Mouse (Mus musculus): Measurements from ENCODE around the gene Fndc5. TPM values are rescaled to one million over a fixed set of nuclear protein-coding genes. Genes with fewer than 3 reads are reported as not detected.

Fndc5 gene
- 10 to 100 TPM; 75.5 to 84.2 TPM for total RNA-seq (2021)
- long read RNA-seq, transcript Fndc5-201 (6 exons, 2,763 nt) = major isoform, 60 of 116 reads
- long read RNA-seq, partial matches to known transcripts = 49 of 116 reads
- long read RNA-seq, other reads (novel, unspliced or antisense) = 7 of 116 reads

GRCm38 (mm10) chr4:129136579-129137391, at the start of gene Fndc5:
TSS of gene Fndc5 (plus strand) at chr4:129136999.
- no peak for DNase-seq (ENCODE audit: low spot score in 2 of 2)

DNA sequence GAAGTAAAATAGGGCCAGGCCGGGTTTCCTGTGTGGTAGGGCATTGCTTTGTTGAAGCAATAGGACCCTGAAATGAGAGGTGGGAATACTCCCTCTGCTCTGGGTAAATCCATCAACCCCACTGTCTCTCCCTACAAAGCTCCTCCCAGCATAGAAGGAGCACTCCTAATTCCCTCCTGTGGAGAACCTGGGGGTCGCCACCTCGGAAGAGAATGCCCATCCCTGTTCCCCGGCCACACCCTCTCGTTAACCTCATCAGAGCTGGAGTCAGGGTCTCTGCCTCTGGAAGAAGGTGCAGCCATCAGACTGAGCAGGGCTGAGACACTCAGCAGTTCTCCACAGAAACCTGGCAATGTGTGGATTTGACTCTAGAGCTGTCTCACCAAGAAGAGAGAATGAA, 48.9 kb upstream of the Fndc5 start:
- DNase-seq (ENCODE audit: low spot score in 2 of 2) = no peak

- no peak for DNase-seq (ENCODE audit: low spot score in 2 of 2)
Observed at GRCm38 (mm10) chr4:129095276-129095675, 41.5 kb upstream of the Fndc5 start.

- DNase-seq (ENCODE audit: low spot score in 2 of 2) = no peak
Observed at GRCm38 (mm10) chr4:129097006-129097405, 39.8 kb upstream of the Fndc5 start.

GRCm38 (mm10) chr4:129102133-129102829, 34.5 kb upstream of the Fndc5 start:
- DNase-seq (ENCODE audit: low spot score in 2 of 2) = no peak

DNA sequence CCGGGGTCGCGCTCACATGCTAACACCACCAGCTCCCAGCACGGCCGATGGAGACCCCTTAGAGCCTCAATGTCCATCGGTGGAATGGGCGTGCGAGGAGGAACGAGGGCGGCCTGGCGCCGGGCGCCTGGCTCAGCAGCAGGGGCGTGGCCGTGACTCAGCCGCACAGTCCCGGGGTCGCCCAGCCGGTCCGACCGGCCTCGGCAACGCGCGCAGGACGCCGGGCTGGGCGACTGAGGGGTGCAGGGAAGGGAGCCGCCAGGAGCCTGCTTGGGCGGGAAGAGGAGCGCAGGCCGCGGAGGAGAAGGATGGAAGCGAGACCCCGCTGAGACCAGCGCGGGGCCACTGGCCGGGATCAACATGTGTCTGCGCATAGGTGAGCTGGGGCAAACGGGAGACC, 31.4 kb upstream of the Fndc5 start, which contains the start of gene Tmem54:
Gene Tmem54 (plus strand): TSS at position 193 of the 400 bp plus-strand sequence.
- no peak for DNase-seq (ENCODE audit: low spot score in 2 of 2)

DNA sequence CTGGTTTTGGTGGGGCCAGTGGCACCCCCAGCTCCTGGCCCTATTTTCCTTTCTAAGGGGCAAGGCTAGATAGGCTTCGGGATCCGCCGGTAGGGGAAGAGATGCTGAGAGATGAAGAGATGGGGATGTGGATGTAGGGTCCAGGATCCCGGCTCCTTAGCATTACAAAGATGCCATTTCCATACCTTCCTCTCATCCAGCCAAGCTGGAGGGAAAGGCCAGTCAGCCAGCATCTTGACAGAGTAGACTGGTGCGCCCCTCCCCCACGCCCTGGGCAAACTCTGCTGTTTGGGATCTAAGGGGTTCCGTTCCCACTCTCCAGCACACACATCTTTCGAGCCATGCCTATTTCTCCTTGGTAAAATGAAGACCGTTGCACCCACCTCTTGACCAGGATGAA, 30.7 kb upstream of the Fndc5 start:
- no peak for DNase-seq (ENCODE audit: low spot score in 2 of 2)

GRCm38 (mm10) chr4:129107348-129107899, 29.4 kb upstream of the Fndc5 start:
- DNase-seq (ENCODE audit: low spot score in 2 of 2) = no peak

DNA sequence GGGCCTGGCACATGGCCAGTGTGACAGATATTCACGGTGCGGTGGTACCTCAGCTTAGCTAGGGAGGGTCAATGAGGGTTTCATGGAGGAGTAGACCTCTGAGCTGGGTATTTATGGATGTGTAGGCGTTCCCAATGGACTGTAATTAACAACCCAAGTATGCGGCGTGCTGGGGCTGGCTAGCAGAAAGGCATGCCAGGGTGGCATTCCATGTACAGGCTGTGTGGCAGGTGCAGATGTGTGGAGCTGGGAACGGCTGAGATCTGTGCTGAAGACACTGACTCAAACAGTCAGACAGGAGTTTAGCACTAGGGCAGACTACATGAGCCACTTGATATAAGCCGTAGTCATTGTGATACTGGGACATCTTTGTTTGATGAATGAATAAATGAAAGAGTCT, 28.2 kb upstream of the Fndc5 start:
- DNase-seq (ENCODE audit: low spot score in 2 of 2) = no peak

DNA sequence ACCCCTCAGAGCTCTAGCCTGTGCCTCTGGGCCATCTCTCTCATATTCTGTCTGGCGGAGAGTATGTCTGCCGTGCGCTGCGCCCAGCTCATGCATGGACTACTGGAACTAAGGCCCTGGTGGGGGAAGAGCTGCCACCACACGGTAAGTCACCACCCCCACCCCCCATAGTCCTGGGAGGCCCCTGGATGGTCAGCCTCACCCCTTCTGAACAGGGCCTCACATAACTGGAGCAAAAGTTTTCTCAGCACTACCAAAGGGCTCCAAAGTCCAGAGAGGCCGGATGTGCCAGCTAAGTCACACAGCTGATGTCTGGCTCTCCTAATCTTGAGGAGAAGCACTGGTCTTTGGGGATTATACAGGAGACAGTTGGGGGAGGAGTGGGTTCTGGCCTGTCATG, 26.0 kb upstream of the Fndc5 start:
- DNase-seq (ENCODE audit: low spot score in 2 of 2) = no peak

DNA sequence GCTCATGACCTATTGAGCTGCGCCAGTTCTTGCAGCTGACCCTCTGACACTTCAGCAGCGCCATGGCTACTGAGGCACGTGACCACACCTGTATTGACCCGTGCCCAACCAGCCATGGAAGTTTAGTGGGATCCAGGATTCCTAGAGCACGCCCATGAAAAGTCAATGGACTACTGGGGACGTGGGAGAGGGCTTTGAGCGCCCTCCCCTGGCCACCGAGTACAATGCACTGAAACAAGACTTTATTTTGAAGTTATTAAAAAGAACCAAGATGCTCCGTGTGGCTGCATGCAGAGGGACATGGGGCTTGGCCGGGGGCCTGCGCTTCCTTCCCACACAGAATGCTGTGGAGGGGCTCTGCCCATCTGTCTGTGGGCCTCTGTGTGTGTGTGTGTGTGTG, 25.4 kb upstream of the Fndc5 start:
- peak in 1 of 2 experiments; percentile 61 for DNase-seq (ENCODE audit: low spot score in 2 of 2)

DNA sequence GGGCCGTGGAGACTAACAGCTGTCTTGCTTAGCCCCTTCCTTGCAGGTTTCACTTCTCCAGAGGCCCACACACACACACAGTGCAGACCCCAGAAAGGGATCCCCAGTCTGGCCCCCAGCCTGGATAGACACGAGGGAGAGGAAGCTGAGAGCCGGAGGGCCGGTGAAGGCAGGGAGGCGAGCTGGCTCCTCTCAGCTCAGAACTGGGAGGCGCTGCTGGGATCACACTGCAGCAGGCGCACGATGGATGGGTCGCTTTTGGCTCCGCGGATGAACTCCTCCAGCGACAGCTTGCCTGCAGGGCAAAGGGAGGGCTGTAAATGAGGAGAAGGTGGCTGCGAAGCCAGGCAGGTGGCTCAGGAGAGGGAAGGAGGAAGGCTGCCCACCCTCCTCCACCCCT, 24.6 kb upstream of the Fndc5 start:
- no peak for DNase-seq (ENCODE audit: low spot score in 2 of 2)

GRCm38 (mm10) chr4:129113083-129113988, 23.5 kb upstream of the Fndc5 start:
- peak; percentile 88 to 95 for DNase-seq (ENCODE audit: low spot score in 2 of 2)

- no peak for DNase-seq (ENCODE audit: low spot score in 2 of 2)
Observed at GRCm38 (mm10) chr4:129116703-129117102, 20.1 kb upstream of the Fndc5 start.

DNA sequence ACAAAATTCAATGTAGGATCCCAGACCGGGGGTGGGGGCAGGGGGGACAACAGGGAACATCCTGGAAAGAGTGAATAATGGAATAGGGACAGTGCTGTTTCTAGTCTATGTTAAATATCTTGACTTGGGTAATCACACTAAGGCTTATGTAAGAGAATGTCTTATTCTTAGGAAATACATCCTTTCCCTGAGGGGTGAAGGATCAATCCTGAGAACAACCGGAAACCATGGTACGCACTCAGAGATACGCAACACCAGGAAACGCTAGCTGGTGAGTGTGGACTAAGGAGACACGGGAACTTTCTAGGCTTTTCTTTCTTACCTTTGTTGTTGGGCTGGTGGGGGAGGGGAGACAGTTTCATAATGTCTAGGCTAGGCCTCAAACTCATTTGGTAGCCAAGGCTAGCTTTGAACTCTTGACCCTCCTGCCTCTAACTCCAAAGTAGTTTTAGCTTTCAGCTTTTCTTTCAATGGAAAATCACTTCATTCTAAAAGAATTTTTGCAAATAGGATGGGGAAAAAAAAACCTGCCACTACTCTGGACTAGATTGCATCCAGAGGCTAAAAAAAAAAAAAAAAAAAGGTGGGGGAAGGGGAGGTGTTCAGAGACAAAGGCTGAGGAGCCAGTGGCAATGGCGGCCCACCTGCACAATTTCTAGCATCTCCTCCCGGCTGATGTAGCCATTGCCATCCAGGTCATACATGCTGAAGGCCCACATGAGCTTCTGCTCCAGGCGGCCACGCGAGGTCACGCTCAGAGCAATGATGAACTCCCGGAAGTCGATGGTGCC, 18.9 kb upstream of the Fndc5 start:
- no peak for DNase-seq (ENCODE audit: low spot score in 2 of 2)

GRCm38 (mm10) chr4:129119708-129120107, 17.1 kb upstream of the Fndc5 start:
- DNase-seq (ENCODE audit: low spot score in 2 of 2) = peak in 1 of 2 experiments; percentile 65

GRCm38 (mm10) chr4:129120520-129121445, 16.0 kb upstream of the Fndc5 start:
- DNase-seq (ENCODE audit: low spot score in 2 of 2) = peak; percentile 77 to 87

GRCm38 (mm10) chr4:129121569-129122086, 15.2 kb upstream of the Fndc5 start, which contains the start of gene Hpca:
TSS of gene Hpca (minus strand) at chr4:129122036.
- DNase-seq (ENCODE audit: low spot score in 2 of 2) = no peak

GRCm38 (mm10) chr4:129122107-129122506, 14.7 kb upstream of the Fndc5 start:
- DNase-seq (ENCODE audit: low spot score in 2 of 2) = no peak
